14 mouse cellular contexts compared by ENCODE assay signal in genomic region chr12:110507714-110508297, GRCm38 (mm10).
DNase-seq lines count a peak whose midpoint lies in the region; ATAC-seq lines count a peak whose summit lies in the region.
"Had no signal": no experiment of that assay in that cellular context is flagged by ENCODE, and none has a peak within 500 bp of the region (broad histone marks: within the 10 kb centered on the region; RNA-seq: fewer than 3 reads in every experiment).

No protein-coding gene starts in this region.

- H3K9me3 ChIP-seq in kidney, embryonic 15.5 days (replicated peaks): no peaks in the 10 kb centered on the region
- H3K9me3 ChIP-seq in neural tube, embryonic 14.5 days (ENCODE audit: control insufficient read depth, low read length): no peaks in the 10 kb centered on the region
- no peaks in the 10 kb centered on the region for H3K9me3 ChIP-seq in hindbrain, embryonic 11.5 days (ENCODE audit: control insufficient read depth, low read length)
- H3K9me3 ChIP-seq: embryonic facial prominence, embryonic 13.5 days; heart, embryonic 13.5 days had no signal

- no peaks in the 10 kb centered on the region for H3K36me3 ChIP-seq in kidney, embryonic 15.5 days
- H3K36me3 ChIP-seq in neural tube, embryonic 14.5 days (ENCODE audit: control insufficient read depth, insufficient read depth, low read length): no peaks in the 10 kb centered on the region
- no peaks in the 10 kb centered on the region for H3K36me3 ChIP-seq in hindbrain, embryonic 11.5 days (ENCODE audit: control insufficient read depth, insufficient read depth, low read length)
- H3K36me3 ChIP-seq: embryonic facial prominence, embryonic 13.5 days had no signal

- H3K27ac ChIP-seq in kidney, embryonic 15.5 days: 0 out of 2 replicates have a peak overlapping the region, but pooled peaks have one; percentile 5
- H3K27ac ChIP-seq in neural tube, embryonic 14.5 days (ENCODE audit: low read depth, low read length): peak overlapping the region; percentile 5; the same call in 1 of the 2 replicates
- H3K27ac ChIP-seq in hindbrain, embryonic 11.5 days (ENCODE audit: low read depth, low read length): 0 out of 2 replicates have a peak overlapping the region, but pooled peaks have one; percentile 17

- H3K4me3 ChIP-seq in kidney, embryonic 15.5 days (replicated peaks): no peak overlapping the region
- no peak overlapping the region for H3K4me3 ChIP-seq in neural tube, embryonic 14.5 days (ENCODE audit: low read depth, low read length)
- no peak overlapping the region for H3K4me3 ChIP-seq in hindbrain, embryonic 11.5 days (ENCODE audit: low read depth, low read length)
- H3K4me3 ChIP-seq: embryonic facial prominence, embryonic 13.5 days; heart, embryonic 13.5 days had no signal

- no peak overlapping the region for H3K9ac ChIP-seq in kidney, embryonic 15.5 days
- no peak overlapping the region for H3K9ac ChIP-seq in neural tube, embryonic 14.5 days (replicated peaks; ENCODE audit: low read depth, low read length)
- H3K9ac ChIP-seq in hindbrain, embryonic 11.5 days (ENCODE audit: low read depth, low read length): no peak overlapping the region
- H3K9ac ChIP-seq: embryonic facial prominence, embryonic 13.5 days; heart, embryonic 13.5 days had no signal

- peaks cover 77% of the 10 kb centered on the region for H3K4me1 ChIP-seq in kidney, embryonic 15.5 days
- peaks cover 23% of the 10 kb centered on the region; the same call in 1 of the 2 replicates for H3K4me1 ChIP-seq in neural tube, embryonic 14.5 days (ENCODE audit: control insufficient read depth, insufficient read depth, low read length)
- H3K4me1 ChIP-seq in hindbrain, embryonic 11.5 days (replicated peaks; ENCODE audit: control insufficient read depth, insufficient read depth, low read length): peaks cover 5% of the 10 kb centered on the region; the same call in 1 of the 2 replicates

- DNase-seq in kidney, postnatal 36 days: no peak
- DNase-seq in neural tube, embryonic 10.5 days (ENCODE audit: extremely low spot score, low spot score): no peak
- DNase-seq in hindbrain, embryonic 11.5 days (ENCODE audit: low spot score): no peak
- no peak for DNase-seq in layer of hippocampus, postnatal 10 days (ENCODE audit: low spot score in 2 of 2)
- DNase-seq in left cerebral cortex, adult 9 months (ENCODE audit: low spot score in 2 of 2): no peak
- DNase-seq: adrenal gland, postnatal 25 days; cerebellum, postnatal 25 days; right cerebral cortex, postnatal 25 days; thymus, postnatal 25 days had no signal

- 51% methylated on average over 9 of the region's 9 CpGs for WGBS in kidney, embryonic 15.5 days
- 50% methylated on average over 9 of the region's 9 CpGs for WGBS in neural tube, embryonic 14.5 days
- 56% methylated on average over 9 of the region's 9 CpGs for WGBS in hindbrain, embryonic 11.5 days

- ATAC-seq in kidney, embryonic 15.5 days (replicated peaks; ENCODE audit: low FRiP score): no peak
- ATAC-seq in neural tube, embryonic 14.5 days (ENCODE audit: low read depth): no peak
- ATAC-seq in hindbrain, embryonic 11.5 days (ENCODE audit: low FRiP score): no peak
- 0 out of 2 replicates have a peak, but pooled peaks have one; percentile 20 for ATAC-seq in monocyte, adult 5-6 weeks (replicated peaks; ENCODE audit: insufficient number of reproducible peaks, low FRiP score, low TSS enrichment, poor library complexity, severe bottlenecking)

- H3K27me3 ChIP-seq in kidney, embryonic 15.5 days: no peaks in the 10 kb centered on the region
- no peaks in the 10 kb centered on the region for H3K27me3 ChIP-seq in neural tube, embryonic 14.5 days (ENCODE audit: control insufficient read depth, insufficient read depth, low read length)
- no peaks in the 10 kb centered on the region for H3K27me3 ChIP-seq in hindbrain, embryonic 11.5 days (ENCODE audit: control insufficient read depth, insufficient read depth, low read length)
- H3K27me3 ChIP-seq: embryonic facial prominence, embryonic 13.5 days; heart, embryonic 13.5 days had no signal

- no peak overlapping the region for H3K4me2 ChIP-seq in kidney, embryonic 15.5 days
- no peak overlapping the region for H3K4me2 ChIP-seq in neural tube, embryonic 14.5 days (ENCODE audit: low read depth, low read length)
- no peak overlapping the region for H3K4me2 ChIP-seq in hindbrain, embryonic 11.5 days (replicated peaks; ENCODE audit: low read depth, low read length)
- H3K4me2 ChIP-seq: embryonic facial prominence, embryonic 13.5 days; heart, embryonic 13.5 days had no signal
